Mouse (Mus musculus): ENCODE data around the gene Igdcc4. TPM values are rescaled to one million over a fixed set of nuclear protein-coding genes. Genes with fewer than 3 reads are reported as not detected.
A peak's percentile ranks its signal among the peaks of the same experiment; 100 is the strongest.

Igdcc4 gene
- polyA plus RNA-seq (2015; fragmentation: Nextera tagmentation; extraction: Ambion mirVana): 11.1 and 12.2 TPM in 2 replicates

GRCm38 (mm10) chr9:65100991-65101685 lies at the start of gene Igdcc4:
Gene Igdcc4, plus strand, starts transcription at chr9:65101486.
- Histone ChIP-seq H3K27ac (replicated peaks) (peak within 1 kb of the TSS; percentile 90), H3K36me3 (ENCODE audit: control insufficient read depth, insufficient read depth, low read length) (no peaks in the 10 kb centered on the region), H3K9ac (ENCODE audit: low read length) (peak within 1 kb of the TSS; percentile 77), H3K27me3 (ENCODE audit: control insufficient read depth, insufficient read depth, low read length) (no peaks in the 10 kb centered on the region), H3K4me1 (replicated peaks; ENCODE audit: control insufficient read depth, insufficient read depth) (no peaks in the 10 kb centered on the region), H3K4me3 (ENCODE audit: low read depth, low read length) (peak within 1 kb of the TSS; percentile 79), H3K4me2 (replicated peaks; ENCODE audit: low read depth) (peak within 1 kb of the TSS; percentile 98), H3K9me3 (ENCODE audit: control insufficient read depth, low read length) (no peaks in the 10 kb centered on the region)
- peak; percentile 53 for DNase-seq (ENCODE audit: low spot score)
- peak; percentile 59 for ATAC-seq (ENCODE audit: low FRiP score, low TSS enrichment)
- 7% methylated on average over 13 of the region's 76 CpGs for WGBS
- TF ChIP-seq CTCF (IDR thresholded peaks at IDR 0.05; ENCODE audit: low read depth) (peak; percentile 23; the same call in 1 of the 2 replicates), EP300 (optimal IDR thresholded peaks at IDR 0.05) (no peak)

GRCm38 (mm10) chr9:65064251-65064650 lies 37.0 kb upstream of the Igdcc4 start:
- TF ChIP-seq CTCF (IDR thresholded peaks at IDR 0.05; ENCODE audit: low read depth) (no peak), EP300 (optimal IDR thresholded peaks at IDR 0.05) (no peak)
- no peaks in the 10 kb centered on the region for H3K4me1 ChIP-seq (replicated peaks; ENCODE audit: control insufficient read depth, insufficient read depth)
- H3K36me3 ChIP-seq (ENCODE audit: control insufficient read depth, insufficient read depth, low read length): peaks cover 32% of the 10 kb centered on the region
- ATAC-seq (ENCODE audit: low FRiP score, low TSS enrichment): no peak
- DNase-seq (ENCODE audit: low spot score): no peak
- H3K27me3 ChIP-seq (ENCODE audit: control insufficient read depth, insufficient read depth, low read length): no peaks in the 10 kb centered on the region
- H3K4me3 ChIP-seq (ENCODE audit: low read depth, low read length): no peak overlapping the region
- no peak overlapping the region for H3K27ac ChIP-seq (replicated peaks)
- 96% methylated on average over 7 of the region's 7 CpGs for WGBS
- no peak overlapping the region for H3K4me2 ChIP-seq (replicated peaks; ENCODE audit: low read depth)
- no peaks in the 10 kb centered on the region for H3K9me3 ChIP-seq (ENCODE audit: control insufficient read depth, low read length)
- no peak overlapping the region for H3K9ac ChIP-seq (ENCODE audit: low read length)

GRCm38 (mm10) chr9:65070587-65070986 lies 30.7 kb upstream of the Igdcc4 start:
- H3K4me3 ChIP-seq (ENCODE audit: low read depth, low read length): no peak overlapping the region
- no peaks in the 10 kb centered on the region for H3K27me3 ChIP-seq (ENCODE audit: control insufficient read depth, insufficient read depth, low read length)
- peaks cover 10% of the 10 kb centered on the region; the same call in 1 of the 2 replicates for H3K36me3 ChIP-seq (ENCODE audit: control insufficient read depth, insufficient read depth, low read length)
- no peak overlapping the region for H3K4me2 ChIP-seq (replicated peaks; ENCODE audit: low read depth)
- 77% methylated on average over 3 of the region's 3 CpGs for WGBS
- ATAC-seq (ENCODE audit: low FRiP score, low TSS enrichment) (no peak), DNase-seq (ENCODE audit: low spot score) (no peak)
- no peak overlapping the region for H3K9ac ChIP-seq (ENCODE audit: low read length)
- no peaks in the 10 kb centered on the region for H3K9me3 ChIP-seq (ENCODE audit: control insufficient read depth, low read length)
- no peak for TF ChIP-seq CTCF (IDR thresholded peaks at IDR 0.05; ENCODE audit: low read depth)
- TF ChIP-seq EP300 (optimal IDR thresholded peaks at IDR 0.05): no peak
- no peak overlapping the region for H3K27ac ChIP-seq (replicated peaks)
- no peaks in the 10 kb centered on the region for H3K4me1 ChIP-seq (replicated peaks; ENCODE audit: control insufficient read depth, insufficient read depth)

- WGBS: 63% methylated on average over 9 of the region's 9 CpGs
- Histone ChIP-seq H3K4me2 (replicated peaks; ENCODE audit: low read depth) (no peak overlapping the region), H3K9ac (ENCODE audit: low read length) (no peak overlapping the region)
Observed at GRCm38 (mm10) chr9:65073555-65073954, 27.7 kb upstream of the Igdcc4 start.

GRCm38 (mm10) chr9:65074251-65074650 lies 27.0 kb upstream of the Igdcc4 start:
- H3K9me3 ChIP-seq (ENCODE audit: control insufficient read depth, low read length): no peaks in the 10 kb centered on the region
- no peak for ATAC-seq (ENCODE audit: low FRiP score, low TSS enrichment)
- peaks cover 18% of the 10 kb centered on the region for H3K36me3 ChIP-seq (ENCODE audit: control insufficient read depth, insufficient read depth, low read length)
- H3K4me2 ChIP-seq (replicated peaks; ENCODE audit: low read depth): no peak overlapping the region
- WGBS: 89% methylated on average over 15 of the region's 15 CpGs
- H3K9ac ChIP-seq (ENCODE audit: low read length): no peak overlapping the region
- H3K27me3 ChIP-seq (ENCODE audit: control insufficient read depth, insufficient read depth, low read length): no peaks in the 10 kb centered on the region
- TF ChIP-seq EP300 (optimal IDR thresholded peaks at IDR 0.05) (no peak), CTCF (IDR thresholded peaks at IDR 0.05; ENCODE audit: low read depth) (no peak)
- no peak for DNase-seq (ENCODE audit: low spot score)
- no peak overlapping the region for H3K4me3 ChIP-seq (ENCODE audit: low read depth, low read length)
- no peaks in the 10 kb centered on the region for H3K4me1 ChIP-seq (replicated peaks; ENCODE audit: control insufficient read depth, insufficient read depth)
- H3K27ac ChIP-seq (replicated peaks): no peak overlapping the region

More at GRCm38 (mm10) chr9:65073555-65073954, 27.7 kb upstream of the Igdcc4 start:
- Histone ChIP-seq H3K36me3 (ENCODE audit: control insufficient read depth, insufficient read depth, low read length) (peaks cover 12% of the 10 kb centered on the region), H3K27ac (replicated peaks) (no peak overlapping the region), H3K4me1 (replicated peaks; ENCODE audit: control insufficient read depth, insufficient read depth) (no peaks in the 10 kb centered on the region), H3K9me3 (ENCODE audit: control insufficient read depth, low read length) (no peaks in the 10 kb centered on the region), H3K4me3 (ENCODE audit: low read depth, low read length) (no peak overlapping the region), H3K27me3 (ENCODE audit: control insufficient read depth, insufficient read depth, low read length) (no peaks in the 10 kb centered on the region)
- DNase-seq (ENCODE audit: low spot score) (no peak), ATAC-seq (ENCODE audit: low FRiP score, low TSS enrichment) (no peak)
- no peak for TF ChIP-seq EP300 (optimal IDR thresholded peaks at IDR 0.05)
- TF ChIP-seq CTCF (IDR thresholded peaks at IDR 0.05; ENCODE audit: low read depth): no peak

GRCm38 (mm10) chr9:65074855-65075493 lies 26.3 kb upstream of the Igdcc4 start:
- Histone ChIP-seq H3K27me3 (ENCODE audit: control insufficient read depth, insufficient read depth, low read length) (no peaks in the 10 kb centered on the region), H3K9ac (ENCODE audit: low read length) (no peak overlapping the region), H3K4me1 (replicated peaks; ENCODE audit: control insufficient read depth, insufficient read depth) (no peaks in the 10 kb centered on the region), H3K9me3 (ENCODE audit: control insufficient read depth, low read length) (no peaks in the 10 kb centered on the region), H3K4me2 (replicated peaks; ENCODE audit: low read depth) (no peak overlapping the region), H3K4me3 (ENCODE audit: low read depth, low read length) (no peak overlapping the region), H3K27ac (replicated peaks) (no peak overlapping the region), H3K36me3 (ENCODE audit: control insufficient read depth, insufficient read depth, low read length) (peaks cover 21% of the 10 kb centered on the region)
- no peak for ATAC-seq (ENCODE audit: low FRiP score, low TSS enrichment)
- TF ChIP-seq EP300 (optimal IDR thresholded peaks at IDR 0.05): no peak
- TF ChIP-seq CTCF (IDR thresholded peaks at IDR 0.05; ENCODE audit: low read depth): no peak
- DNase-seq (ENCODE audit: low spot score): no peak
- 83% methylated on average over 6 of the region's 6 CpGs for WGBS

All from stomach, postnatal 0 days (tissue).